Mouse (Mus musculus) large intestine, adult 2 months (tissue): ENCODE measurements around the gene Hmg20b. TPM values are rescaled to one million over a fixed set of nuclear protein-coding genes. Genes with fewer than 3 reads are reported as not detected.

ENCODE experiments used
- DNase-seq: peaks from one replicate; pipeline ENCODE4 v3.0.0-alpha.2; 2012; ENCODE audit warnings: low read depth, low spot score
- WGBS: fragments of 180-500 bp; shearing (Covaris S2); methylation state at CpG from one replicate; pipeline ENCODE4 v1.1.7; 2018; 5-methylcytosine and 5-hydroxymethylcytosine counted together
- polyA plus RNA-seq: library from polyadenylated mRNA; depleted of rRNA; stranded (reverse); fragments of >200 nt; gene quantifications from 2 replicates; pipeline ENCODE4 v1.2.3, GENCODE M21; 2012; rRNA removed

The Hmg20b gene
- polyA plus RNA-seq, 1 experiment = 83.6 TPM

DNA sequence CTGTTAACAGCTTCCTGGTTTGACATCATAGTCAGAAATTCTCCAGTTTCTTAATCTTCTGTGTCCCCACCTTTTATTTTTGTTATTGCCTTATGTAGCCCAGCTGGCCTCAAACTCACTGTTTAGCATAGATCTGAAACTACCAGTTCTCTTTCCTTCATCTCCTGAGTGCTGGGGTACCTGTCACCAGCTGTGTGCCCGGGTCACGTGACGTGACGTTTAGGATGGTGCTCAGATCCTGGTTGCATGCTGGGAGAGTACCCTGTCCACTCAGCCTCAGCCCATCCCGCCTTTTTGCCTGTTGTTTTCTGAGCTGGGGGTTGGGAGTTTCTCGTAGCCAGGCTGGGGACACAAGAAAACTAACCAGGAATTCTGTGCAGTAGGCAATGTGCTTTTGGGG is 53.0 kb downstream of the Hmg20b start:
- WGBS = 73% methylated on average over 6 of the region's 6 CpGs
- no peak for DNase-seq

Other genes with a start within 250 kb of the Hmg20b start
- gene Map2k2, start 244.6 kb downstream of the Hmg20b start, polyA plus RNA-seq = 212 and 265 TPM in 2 replicates
- gene Zbtb7a, start 215.3 kb downstream of the Hmg20b start, polyA plus RNA-seq = 47.6 and 80.0 TPM in 2 replicates
- 40.4 and 40.5 TPM in 2 replicates for gene Pias4, start 182.6 kb downstream of the Hmg20b start, polyA plus RNA-seq
- gene Eef2, start 173.8 kb downstream of the Hmg20b start, polyA plus RNA-seq = 1,127 and 1,546 TPM in 2 replicates
- 78.5 and 80.1 TPM in 2 replicates for gene Dapk3, start 167.5 kb downstream of the Hmg20b start, polyA plus RNA-seq
- not detected in 2 replicates for gene 4930442H23Rik, start 166.6 kb downstream of the Hmg20b start, polyA plus RNA-seq
- not detected in 2 replicates for gene Nmrk2, start 148.4 kb downstream of the Hmg20b start, polyA plus RNA-seq
- gene Atcay, start 119.6 kb downstream of the Hmg20b start, polyA plus RNA-seq = 0.70 and 0.76 TPM in 2 replicates
- 5.1 and 8.2 TPM in 2 replicates for gene Zfr2, start 117.3 kb downstream of the Hmg20b start, polyA plus RNA-seq
- gene Matk, start 97.5 kb downstream of the Hmg20b start, polyA plus RNA-seq = 6.5 and 9.5 TPM in 2 replicates
- 109 and 119 TPM in 2 replicates for gene Mrpl54, start 83.5 kb downstream of the Hmg20b start, polyA plus RNA-seq
- 72.7 and 114 TPM in 2 replicates for gene Apba3, start 83.5 kb downstream of the Hmg20b start, polyA plus RNA-seq
- gene Tjp3, start 58.9 kb downstream of the Hmg20b start, polyA plus RNA-seq = 140 and 172 TPM in 2 replicates
- 30.6 and 43.4 TPM in 2 replicates for gene Pip5k1c, start 57.5 kb downstream of the Hmg20b start, polyA plus RNA-seq
- 25.7 and 28.1 TPM in 2 replicates for gene Cactin, start 29.4 kb downstream of the Hmg20b start, polyA plus RNA-seq
- gene Tbxa2r, start 21.7 kb downstream of the Hmg20b start, polyA plus RNA-seq = 7.0 and 8.0 TPM in 2 replicates
- 0.78 and 0.95 TPM in 2 replicates for gene Gipc3, start 7.2 kb downstream of the Hmg20b start, polyA plus RNA-seq
- 12.1 and 13.6 TPM in 2 replicates for gene Mfsd12, start 7.0 kb upstream of the Hmg20b start, polyA plus RNA-seq
- gene 4930404N11Rik, start 15.3 kb upstream of the Hmg20b start, polyA plus RNA-seq = 3.6 and 4.6 TPM in 2 replicates
- 81.5 and 85.5 TPM in 2 replicates for gene Fzr1, start 28.0 kb upstream of the Hmg20b start, polyA plus RNA-seq
- gene Dohh, start 33.9 kb upstream of the Hmg20b start, polyA plus RNA-seq = 48.2 and 60.4 TPM in 2 replicates
- 3.3 and 3.7 TPM in 2 replicates for gene Gm48551, start 34.0 kb upstream of the Hmg20b start, polyA plus RNA-seq
- 0.98 and 4.1 TPM in 2 replicates for gene Gm48552, start 38.5 kb upstream of the Hmg20b start, polyA plus RNA-seq
- gene Smim24, start 42.6 kb upstream of the Hmg20b start, polyA plus RNA-seq = 2,134 and 4,482 TPM in 2 replicates
- 10.5 and 11.6 TPM in 2 replicates for gene Nfic, start 105.2 kb upstream of the Hmg20b start, polyA plus RNA-seq
- gene Celf5, start 132.2 kb upstream of the Hmg20b start, polyA plus RNA-seq = 2.3 and 5.3 TPM in 2 replicates
- gene Ncln, start 145.9 kb upstream of the Hmg20b start, polyA plus RNA-seq = 242 and 319 TPM in 2 replicates
- gene S1pr4, start 149.7 kb upstream of the Hmg20b start, polyA plus RNA-seq = 4.4 and 4.8 TPM in 2 replicates
- 1.6 and 2.3 TPM in 2 replicates for gene Gna15, start 173.7 kb upstream of the Hmg20b start, polyA plus RNA-seq
- 402 and 684 TPM in 2 replicates for gene Gna11, start 194.7 kb upstream of the Hmg20b start, polyA plus RNA-seq
- gene Aes, start 209.0 kb upstream of the Hmg20b start, polyA plus RNA-seq = 1,252 and 1,560 TPM in 2 replicates
- gene Tle2, start 224.1 kb upstream of the Hmg20b start, polyA plus RNA-seq = 11.3 and 13.5 TPM in 2 replicates